Mouse (Mus musculus) spleen, adult 2 months (tissue): Measurements from ENCODE around the gene Rbm47. TPM values are rescaled to one million over a fixed set of nuclear protein-coding genes. Genes with fewer than 3 reads are reported as not detected.

Experiments
- DNase-seq, 2 experiments: peaks; one replicate each; pipeline versions ENCODE4 v3.0.0 to v3.0.0-alpha.2; 2012 to 2021; ENCODE audit warnings: low spot score in 2 of 2, low read depth in 1 of 2
- H3K27ac ChIP-seq: fragments of 200-500 bp; 2 replicates; pipeline ENCODE4 v1.5.1; 2012; ENCODE audit warnings: low read length, inconsistent platforms; ENCODE audit not compliant: insufficient read depth
- H3K27me3 ChIP-seq: fragments of 200-500 bp; 2 replicates; pipeline ENCODE4 v1.6.1; 2012; ENCODE audit warnings: mild to moderate bottlenecking, moderate library complexity, low read length, inconsistent platforms; ENCODE audit not compliant: control insufficient read depth, insufficient read depth
- H3K36me3 ChIP-seq: fragments of 200-500 bp; 2 replicates; pipeline ENCODE4 v1.6.1; 2012; ENCODE audit warnings: mild to moderate bottlenecking, low read length, inconsistent platforms; ENCODE audit not compliant: control insufficient read depth, insufficient read depth
- H3K4me1 ChIP-seq: fragments of 200-500 bp; 2 replicates; pipeline ENCODE4 v1.6.1; 2011; ENCODE audit warnings: inconsistent platforms; ENCODE audit not compliant: control insufficient read depth, insufficient read depth, insufficient read length
- H3K4me3 ChIP-seq: fragments of 200-500 bp; 2 replicates; pipeline ENCODE4 v1.5.1; 2011; ENCODE audit warnings: mild to moderate bottlenecking, inconsistent platforms; ENCODE audit not compliant: insufficient read depth, insufficient read length; ENCODE audit errors: extremely low read depth
- CTCF ChIP-seq: fragments of 200-500 bp; IDR thresholded peaks from 2 replicates; pipeline ENCODE4 v1.5.1; 2011; ENCODE audit warnings: mild to moderate bottlenecking, inconsistent platforms; ENCODE audit not compliant: insufficient read depth, insufficient read length, insufficient replicate concordance; ENCODE audit errors: extremely low read depth
- POLR2A ChIP-seq: fragments of 200-500 bp; IDR thresholded peaks from 2 replicates; pipeline ENCODE4 v1.6.1; 2011; ENCODE audit warnings: low read depth, low read length, inconsistent platforms
- WGBS: fragments of 180-500 bp; shearing (Covaris S2); methylation state at CpG from one replicate; pipeline ENCODE4 v1.1.7; 2018; 5-methylcytosine and 5-hydroxymethylcytosine counted together
- polyA plus RNA-seq: library from polyadenylated mRNA; depleted of rRNA; stranded (reverse); fragments of >200 nt; gene quantifications from 2 replicates; pipeline ENCODE4 v1.2.3, GENCODE M21; 2012

Rbm47 gene
- polyA plus RNA-seq, 1 experiment: 10.5 TPM

- Histone ChIP-seq H3K4me3 (no peak overlapping the region), H3K4me1 (peaks cover 35% of the 10 kb centered on the region), H3K27me3 (no peaks in the 10 kb centered on the region), H3K36me3 (no peaks in the 10 kb centered on the region), H3K27ac (peak overlapping the region; percentile 52; the same call in 1 of the 2 replicates)
- no peak for TF ChIP-seq POLR2A
- no peak for TF ChIP-seq CTCF
- WGBS: 11% methylated on average over 10 of the region's 10 CpGs
- no peak for DNase-seq
These were observed 95.5 kb downstream of the Rbm47 start for GRCm38 (mm10) chr5:66077416-66077815.

GRCm38 (mm10) chr5:66076685-66077301, 96.1 kb downstream of the Rbm47 start:
- DNase-seq: no peak
- Histone ChIP-seq H3K27me3 (no peaks in the 10 kb centered on the region), H3K36me3 (no peaks in the 10 kb centered on the region), H3K4me1 (peaks cover 36% of the 10 kb centered on the region), H3K4me3 (no peak overlapping the region), H3K27ac (peak overlapping the region; percentile 46)
- TF ChIP-seq CTCF (no peak), POLR2A (no peak)
- 34% methylated on average over 12 of the region's 12 CpGs for WGBS

- no peak for DNase-seq
These were observed 97.0 kb downstream of the Rbm47 start for GRCm38 (mm10) chr5:66075906-66076305.

GRCm38 (mm10) chr5:66075032-66075488, 97.9 kb downstream of the Rbm47 start:
- TF ChIP-seq CTCF (no peak), POLR2A (no peak)
- Histone ChIP-seq H3K4me1 (peaks cover 41% of the 10 kb centered on the region), H3K4me3 (no peak overlapping the region), H3K27ac (peak overlapping the region; percentile 99), H3K27me3 (no peaks in the 10 kb centered on the region), H3K36me3 (no peaks in the 10 kb centered on the region)
- 5% methylated on average over 9 of the region's 9 CpGs for WGBS
- DNase-seq: peak; percentile 63 to 80

More at GRCm38 (mm10) chr5:66075906-66076305, 97.0 kb downstream of the Rbm47 start:
- Histone ChIP-seq H3K27me3 (no peaks in the 10 kb centered on the region), H3K36me3 (no peaks in the 10 kb centered on the region), H3K4me3 (no peak overlapping the region), H3K27ac (peak overlapping the region; percentile 99), H3K4me1 (peaks cover 39% of the 10 kb centered on the region)
- TF ChIP-seq CTCF: no peak
- TF ChIP-seq POLR2A: no peak
- 94% methylated on average over 12 of the region's 12 CpGs for WGBS

DNA sequence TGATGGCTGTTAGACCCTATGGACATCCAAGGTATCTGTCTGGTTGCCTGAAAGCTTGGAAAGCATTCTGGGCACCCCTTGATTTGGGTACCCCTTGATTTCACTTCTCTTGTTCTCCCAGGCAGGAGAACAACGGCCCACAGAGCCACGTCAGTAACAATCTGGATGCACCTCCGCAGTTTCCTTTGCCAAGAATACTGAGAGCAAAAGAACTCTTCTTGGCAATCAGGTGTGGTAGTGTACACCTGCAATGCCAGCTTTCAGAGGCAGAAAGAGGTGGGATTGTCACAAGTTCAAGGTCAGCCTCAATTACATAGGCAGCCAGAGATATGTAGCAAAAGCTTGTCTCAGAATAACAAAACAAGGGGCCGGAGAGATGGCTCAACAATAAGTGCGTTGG, 98.7 kb downstream of the Rbm47 start:
- H3K27ac ChIP-seq: peak overlapping the region; percentile 99
- TF ChIP-seq POLR2A (no peak), CTCF (no peak)
- no peak for DNase-seq
- H3K27me3 ChIP-seq: no peaks in the 10 kb centered on the region
- H3K4me3 ChIP-seq: no peak overlapping the region
- 82% methylated on average over 5 of the region's 5 CpGs for WGBS
- H3K36me3 ChIP-seq: no peaks in the 10 kb centered on the region
- H3K4me1 ChIP-seq: peaks cover 43% of the 10 kb centered on the region

- Histone ChIP-seq H3K4me1 (peaks cover 43% of the 10 kb centered on the region), H3K4me3 (no peak overlapping the region), H3K27me3 (no peaks in the 10 kb centered on the region), H3K27ac (peak overlapping the region; percentile 99), H3K36me3 (no peaks in the 10 kb centered on the region)
- TF ChIP-seq CTCF (no peak), POLR2A (no peak)
- 63% methylated on average over 12 of the region's 12 CpGs for WGBS
- no peak for DNase-seq
These were observed 99.2 kb downstream of the Rbm47 start for GRCm38 (mm10) chr5:66073604-66074164.

- peaks cover 44% of the 10 kb centered on the region for H3K4me1 ChIP-seq
- no peak overlapping the region for H3K27ac ChIP-seq
- no peak for DNase-seq
- WGBS: 35% methylated on average over 8 of the region's 8 CpGs
- no peak for TF ChIP-seq POLR2A
- TF ChIP-seq CTCF: no peak
- H3K36me3 ChIP-seq: no peaks in the 10 kb centered on the region
- no peaks in the 10 kb centered on the region for H3K27me3 ChIP-seq
- H3K4me3 ChIP-seq: no peak overlapping the region
These were observed 101.2 kb downstream of the Rbm47 start for GRCm38 (mm10) chr5:66071722-66072121.
